Mouse (Mus musculus): ENCODE results near the gene Cypt12. TPM values are rescaled to one million over a fixed set of nuclear protein-coding genes. Genes with fewer than 3 reads are reported as not detected.

Gene Cypt12
- not detected for polyA plus RNA-seq (2017; shearing (Covaris generic))

GRCm38 (mm10) chr3:17948299-17948698 lies at the start of gene Cypt12:
Gene Cypt12, plus strand, starts transcription at chr3:17948410.

All from activated CD4-positive, CD25-positive, alpha-beta regulatory T cell, adult 9 weeks (primary cell).